Mouse (Mus musculus): ENCODE measurements around the gene Eps8.

Gene Eps8

GRCm38 (mm10) chr6:137661583-137662365 lies 7.1 kb upstream of the Eps8 start:
- DNase-seq (ENCODE audit: low spot score in 2 of 2) = peak; percentile 34 to 59

GRCm38 (mm10) chr6:137658426-137659088 lies 3.9 kb upstream of the Eps8 start:
- DNase-seq (ENCODE audit: low spot score in 2 of 2) = no peak

- DNase-seq (ENCODE audit: low spot score in 2 of 2) = no peak
These were observed 2.5 kb upstream of the Eps8 start for GRCm38 (mm10) chr6:137657203-137657602.

GRCm38 (mm10) chr6:137649528-137649927 lies 5.1 kb downstream of the Eps8 start:
- DNase-seq (ENCODE audit: low spot score in 2 of 2) = no peak

GRCm38 (mm10) chr6:137649068-137649480 lies 5.6 kb downstream of the Eps8 start:
- DNase-seq (ENCODE audit: low spot score in 2 of 2) = peak; percentile 76 to 87

- no peak for DNase-seq (ENCODE audit: low spot score in 2 of 2)
These were observed 6.3 kb downstream of the Eps8 start for GRCm38 (mm10) chr6:137648110-137649067.

- DNase-seq (ENCODE audit: low spot score in 2 of 2) = no peak
These were observed 7.0 kb downstream of the Eps8 start for GRCm38 (mm10) chr6:137647646-137648045.

GRCm38 (mm10) chr6:137646726-137647125 lies 8.0 kb downstream of the Eps8 start:
- no peak for DNase-seq (ENCODE audit: low spot score in 2 of 2)

- no peak for DNase-seq (ENCODE audit: low spot score in 2 of 2)
These were observed 9.8 kb downstream of the Eps8 start for GRCm38 (mm10) chr6:137644893-137645292.

GRCm38 (mm10) chr6:137643814-137644213 lies 10.9 kb downstream of the Eps8 start:
- DNase-seq (ENCODE audit: low spot score in 2 of 2) = no peak

- no peak for DNase-seq (ENCODE audit: low spot score in 2 of 2)
These were observed 13.0 kb downstream of the Eps8 start for GRCm38 (mm10) chr6:137641642-137642041.

GRCm38 (mm10) chr6:137638834-137639567 lies 15.7 kb downstream of the Eps8 start:
- no peak for DNase-seq (ENCODE audit: low spot score in 2 of 2)

- DNase-seq (ENCODE audit: low spot score in 2 of 2) = no peak
These were observed 17.2 kb downstream of the Eps8 start for GRCm38 (mm10) chr6:137637443-137637842.

GRCm38 (mm10) chr6:137636131-137636530 lies 18.5 kb downstream of the Eps8 start:
- no peak for DNase-seq (ENCODE audit: low spot score in 2 of 2)

- no peak for DNase-seq (ENCODE audit: low spot score in 2 of 2)
These were observed 21.1 kb downstream of the Eps8 start for GRCm38 (mm10) chr6:137633626-137634025.

- no peak for DNase-seq (ENCODE audit: low spot score in 2 of 2)
These were observed 21.6 kb downstream of the Eps8 start for GRCm38 (mm10) chr6:137633121-137633520.

GRCm38 (mm10) chr6:137630387-137630786 lies 24.3 kb downstream of the Eps8 start:
- DNase-seq (ENCODE audit: low spot score in 2 of 2) = no peak

- no peak for DNase-seq (ENCODE audit: low spot score in 2 of 2)
These were observed 25.0 kb downstream of the Eps8 start for GRCm38 (mm10) chr6:137629603-137630231.

GRCm38 (mm10) chr6:137628715-137629114 lies 26.0 kb downstream of the Eps8 start:
- DNase-seq (ENCODE audit: low spot score in 2 of 2) = no peak

GRCm38 (mm10) chr6:137621021-137621420 lies 33.7 kb downstream of the Eps8 start:
- no peak for DNase-seq (ENCODE audit: low spot score in 2 of 2)

- DNase-seq (ENCODE audit: low spot score in 2 of 2) = no peak
These were observed 40.8 kb downstream of the Eps8 start for GRCm38 (mm10) chr6:137613903-137614302.
